Mouse (Mus musculus) forebrain, embryonic 10.5 days (tissue): Measurements from ENCODE around the gene Mei1. TPM values are rescaled to one million over a fixed set of nuclear protein-coding genes. Genes with fewer than 3 reads are reported as not detected.
A peak's percentile ranks its signal among the peaks of the same experiment; 100 is the strongest.
"Not testable (repeated sequence)": the region's sequence is repeated elsewhere in the genome, so short reads cannot be mapped to it uniquely, and the experiment has no call there.

Experiments used
- DNase-seq: peaks from one replicate; pipeline ENCODE4 v3.0.0-alpha.2; 2017; ENCODE audit warnings: low spot score; ENCODE audit errors: extremely low spot score
- H3K27ac ChIP-seq: fragments of 300-500 bp; sonication (generic); 2 replicates; pipeline ENCODE4 v1.5.1; 2016; ENCODE audit warnings: mild to moderate bottlenecking
- H3K27me3 ChIP-seq: fragments of 300-500 bp; sonication (generic); 2 replicates; pipeline ENCODE4 v1.6.1; 2016; ENCODE audit warnings: mild to moderate bottlenecking; ENCODE audit not compliant: poor library complexity, severe bottlenecking
- H3K36me3 ChIP-seq: fragments of 300-500 bp; sonication (generic); replicated peaks from 2 replicates; pipeline ENCODE4 v1.6.1; 2016; ENCODE audit warnings: mild to moderate bottlenecking, moderate library complexity
- H3K4me1 ChIP-seq: fragments of 300-500 bp; sonication (generic); 2 replicates; pipeline ENCODE4 v1.6.1; 2016
- H3K4me3 ChIP-seq: fragments of 300-500 bp; sonication (generic); 2 replicates; pipeline ENCODE4 v1.5.1; 2016; ENCODE audit warnings: mild to moderate bottlenecking, moderate library complexity
- H3K9me3 ChIP-seq: fragments of 300-500 bp; sonication (generic); 2 replicates; pipeline ENCODE4 v1.6.1; 2016; ENCODE audit warnings: mild to moderate bottlenecking, moderate library complexity
- WGBS: fragments of 180-500 bp; shearing (Covaris S2); methylation state at CpG from one replicate; pipeline ENCODE4 v1.1.7; 2016; 5-methylcytosine and 5-hydroxymethylcytosine counted together
- polyA plus RNA-seq: library from polyadenylated mRNA; unstranded; fragments of >200 nt; fragmentation: Nextera tagmentation; extraction: Ambion mirVana; gene quantifications from 2 replicates; pipeline ENCODE4 v1.2.1, GENCODE M21; 2016

The Mei1 gene
- polyA plus RNA-seq, 1 experiment from 2014 or later: 0.11 TPM

GRCm38 (mm10) chr15:82091061-82091460, 21.3 kb downstream of the Mei1 start:
- 0 out of 2 replicates have a peak, but pooled peaks cover 5% of the 10 kb centered on the region for H3K4me1 ChIP-seq
- no peaks in the 10 kb centered on the region for H3K27me3 ChIP-seq
- H3K27ac ChIP-seq: no peak overlapping the region
- DNase-seq: no peak
- no peak overlapping the region for H3K4me3 ChIP-seq
- peaks cover under 1% of the 10 kb centered on the region; the same call in 1 of the 2 replicates for H3K9me3 ChIP-seq
- H3K36me3 ChIP-seq: no peaks in the 10 kb centered on the region
- WGBS: 87% methylated on average over 7 of the region's 7 CpGs

- Histone ChIP-seq H3K4me1 (peaks cover 6% of the 10 kb centered on the region), H3K27me3 (no peaks in the 10 kb centered on the region), H3K9me3 (no peaks in the 10 kb centered on the region), H3K27ac (no peak overlapping the region), H3K36me3 (no peaks in the 10 kb centered on the region), H3K4me3 (no peak overlapping the region)
- WGBS: 21% methylated on average over 8 of the region's 8 CpGs
- DNase-seq: peak; percentile 61
These were observed 37.3 kb downstream of the Mei1 start for GRCm38 (mm10) chr15:82106953-82107555.

- Histone ChIP-seq H3K36me3 (no peaks in the 10 kb centered on the region), H3K27me3 (no peaks in the 10 kb centered on the region), H3K4me1 (no peaks in the 10 kb centered on the region), H3K9me3 (no peaks in the 10 kb centered on the region), H3K4me3 (no peak overlapping the region), H3K27ac (no peak overlapping the region)
- no peak for DNase-seq
- WGBS: 90% methylated on average over 8 of the region's 8 CpGs
These were observed 50.7 kb downstream of the Mei1 start for GRCm38 (mm10) chr15:82120544-82120943.

GRCm38 (mm10) chr15:82126690-82127089, 56.9 kb downstream of the Mei1 start:
- Histone ChIP-seq H3K4me1 (peaks cover 26% of the 10 kb centered on the region), H3K4me3 (peak overlapping the region; percentile 87; the same call in 1 of the 2 replicates), H3K36me3 (peaks cover 20% of the 10 kb centered on the region)
- not testable (repeated sequence) for DNase-seq, H3K27me3 ChIP-seq, H3K9me3 ChIP-seq, H3K27ac ChIP-seq
- whole genome bisulfite sequencing: 83% methylated on average over 4 of the region's 4 CpGs

GRCm38 (mm10) chr15:82127426-82128374, 57.9 kb downstream of the Mei1 start, which contains the start of gene Ccdc134:
TSS of gene Ccdc134 (plus strand) at chr15:82127922.
- peaks cover 27% of the 10 kb centered on the region for H3K36me3 ChIP-seq
- peak within 1 kb of the TSS; percentile 90 for H3K27ac ChIP-seq
- DNase-seq: peak; percentile 96
- no peaks in the 10 kb centered on the region for H3K9me3 ChIP-seq
- H3K4me1 ChIP-seq: peaks cover 26% of the 10 kb centered on the region
- WGBS: under 1% methylated on average over 74 of the region's 74 CpGs
- no peaks in the 10 kb centered on the region; the same call in 1 of the 2 replicates for H3K27me3 ChIP-seq
- H3K4me3 ChIP-seq: peak within 1 kb of the TSS; percentile 87

GRCm38 (mm10) chr15:82128398-82128797, 58.6 kb downstream of the Mei1 start:
- Histone ChIP-seq H3K36me3 (peaks cover 33% of the 10 kb centered on the region), H3K27me3 (no peaks in the 10 kb centered on the region; the same call in 1 of the 2 replicates), H3K4me1 (peaks cover 26% of the 10 kb centered on the region), H3K27ac (peak overlapping the region; percentile 90), H3K9me3 (no peaks in the 10 kb centered on the region), H3K4me3 (peak overlapping the region; percentile 87)
- no peak for DNase-seq
- 5% methylated on average over 5 of the region's 5 CpGs for WGBS

GRCm38 (mm10) chr15:82130599-82130998, 60.8 kb downstream of the Mei1 start:
- H3K27me3 ChIP-seq: no peaks in the 10 kb centered on the region; the same call in 1 of the 2 replicates
- no peak overlapping the region for H3K27ac ChIP-seq
- no peak overlapping the region for H3K4me3 ChIP-seq
- DNase-seq: no peak
- WGBS: 74% methylated on average over 7 of the region's 7 CpGs
- H3K36me3 ChIP-seq: peaks cover 46% of the 10 kb centered on the region
- H3K4me1 ChIP-seq: peaks cover 26% of the 10 kb centered on the region
- H3K9me3 ChIP-seq: no peaks in the 10 kb centered on the region

GRCm38 (mm10) chr15:82135372-82135771, 65.6 kb downstream of the Mei1 start:
- Histone ChIP-seq H3K27me3 (no peaks in the 10 kb centered on the region), H3K4me1 (no peaks in the 10 kb centered on the region), H3K9me3 (no peaks in the 10 kb centered on the region), H3K27ac (no peak overlapping the region), H3K36me3 (peaks cover 56% of the 10 kb centered on the region), H3K4me3 (no peak overlapping the region)
- 87% methylated on average over 4 of the region's 4 CpGs for WGBS
- no peak for DNase-seq

GRCm38 (mm10) chr15:82138565-82138964, 68.8 kb downstream of the Mei1 start:
- 70% methylated on average over 4 of the region's 4 CpGs for WGBS

GRCm38 (mm10) chr15:82139196-82139595, 69.4 kb downstream of the Mei1 start:
- H3K4me1 ChIP-seq: peaks cover 5% of the 10 kb centered on the region
- H3K9me3 ChIP-seq: no peaks in the 10 kb centered on the region
- DNase-seq: no peak
- no peak overlapping the region for H3K4me3 ChIP-seq
- peaks cover 41% of the 10 kb centered on the region for H3K36me3 ChIP-seq
- 95% methylated on average over 8 of the region's 8 CpGs for WGBS
- H3K27ac ChIP-seq: no peak overlapping the region
- H3K27me3 ChIP-seq: no peaks in the 10 kb centered on the region

More at GRCm38 (mm10) chr15:82138565-82138964, 68.8 kb downstream of the Mei1 start:
- Histone ChIP-seq H3K4me1 (no peaks in the 10 kb centered on the region), H3K27ac (no peak overlapping the region), H3K27me3 (no peaks in the 10 kb centered on the region), H3K9me3 (no peaks in the 10 kb centered on the region), H3K4me3 (no peak overlapping the region), H3K36me3 (peaks cover 47% of the 10 kb centered on the region)
- peak; percentile 50 for DNase-seq

GRCm38 (mm10) chr15:82140355-82140754, 70.6 kb downstream of the Mei1 start:
- Histone ChIP-seq H3K27ac (peak overlapping the region; percentile 71; the same call in 1 of the 2 replicates), H3K4me3 (no peak overlapping the region), H3K4me1 (peaks cover 17% of the 10 kb centered on the region), H3K27me3 (no peaks in the 10 kb centered on the region), H3K9me3 (no peaks in the 10 kb centered on the region), H3K36me3 (peaks cover 39% of the 10 kb centered on the region)
- WGBS: 88% methylated on average over 3 of the region's 3 CpGs
- DNase-seq: no peak

GRCm38 (mm10) chr15:82144157-82144556, 74.4 kb downstream of the Mei1 start:
- WGBS: 93% methylated on average over 5 of the region's 5 CpGs
- Histone ChIP-seq H3K9me3 (no peaks in the 10 kb centered on the region), H3K4me3 (no peak overlapping the region), H3K27ac (peak overlapping the region; percentile 97), H3K36me3 (peaks cover 27% of the 10 kb centered on the region), H3K4me1 (peaks cover 41% of the 10 kb centered on the region), H3K27me3 (no peaks in the 10 kb centered on the region)
- no peak for DNase-seq
